Mouse (Mus musculus): Measurements from ENCODE around the gene Scimp.

DNA sequence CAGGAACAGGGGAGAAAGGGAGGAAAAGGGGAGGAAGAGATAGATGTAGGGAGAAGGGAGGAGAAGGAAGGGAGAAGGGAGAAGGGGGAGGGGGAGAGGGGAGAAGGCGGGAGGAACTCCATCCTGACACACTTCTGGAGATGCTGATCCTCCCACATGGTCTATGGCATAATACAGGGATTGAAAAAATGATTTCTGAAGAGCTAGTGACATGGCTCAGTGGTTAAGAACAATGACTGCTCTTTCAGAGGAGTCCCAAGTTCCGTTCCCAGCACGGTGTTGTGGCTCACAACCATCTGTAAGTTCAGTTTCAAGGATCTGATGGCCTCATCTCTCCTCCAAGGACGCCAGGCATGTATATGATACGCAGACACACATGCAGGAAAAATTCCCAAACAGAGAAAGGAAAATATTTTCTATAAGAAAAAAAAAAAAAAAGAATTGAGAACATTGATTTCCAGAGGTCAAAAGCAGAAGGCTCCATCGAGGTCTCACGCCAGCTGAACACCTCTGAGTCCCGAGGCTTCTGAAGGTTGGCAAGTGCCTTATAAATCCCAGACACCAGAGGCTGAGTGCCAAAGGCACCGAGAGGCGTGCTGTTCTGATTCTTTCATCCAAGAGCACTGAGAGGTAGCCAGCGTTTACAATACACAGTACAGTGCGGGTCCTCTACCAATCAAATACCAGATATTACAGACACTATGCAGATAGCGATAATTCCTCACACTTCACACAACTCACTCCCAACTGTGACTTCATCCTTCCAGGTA is 730 bp downstream of the Scimp start:
- TF ChIP-seq CTCF (IDR thresholded peaks at IDR 0.05; ENCODE audit: control insufficient read depth, insufficient read depth, insufficient read length) (no peak), MAX (IDR thresholded peaks at IDR 0.05) (no peak)

Data from C2C12 (cell line).